Mouse (Mus musculus): ENCODE results near the gene Sult3a1. TPM values are rescaled to one million over a fixed set of nuclear protein-coding genes. Genes with fewer than 3 reads are reported as not detected.
A peak's percentile ranks its signal among the peaks of the same experiment; 100 is the strongest.
"Not testable (repeated sequence)": the region's sequence is repeated elsewhere in the genome, so short reads cannot be mapped to it uniquely, and the experiment has no call there.

Gene Sult3a1
- polyA plus RNA-seq (2015; fragmentation: Nextera tagmentation; extraction: Ambion mirVana) = not detected in 2 replicates

DNA sequence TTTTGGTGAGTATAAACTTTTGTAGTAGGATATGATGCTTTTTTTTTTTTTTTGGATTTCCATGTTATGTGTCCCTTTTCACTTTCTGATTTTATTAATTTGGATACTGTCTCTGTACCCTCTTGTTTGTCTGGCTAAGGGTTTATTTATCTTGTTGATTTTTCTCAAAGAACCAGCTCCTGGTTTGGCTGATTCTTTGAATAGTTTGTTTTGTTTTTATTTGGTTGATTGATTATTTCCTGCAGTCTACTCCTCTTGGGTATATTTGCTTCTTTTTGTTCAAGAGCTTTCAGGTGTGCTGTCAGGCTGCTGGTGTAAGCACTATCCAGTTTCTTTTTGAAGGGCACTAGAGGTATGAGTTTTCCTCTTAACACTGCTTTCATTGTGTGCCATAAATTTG, at the start of gene Sult3a1:
Gene Sult3a1, plus strand, starts transcription at position 301 of the 400 bp plus-strand sequence.
- ATAC-seq = no peak
- H3K9ac ChIP-seq (replicated peaks; ENCODE audit: low read depth, low read length) = no peak within 1 kb of the TSS
- no peaks in the 10 kb centered on the region for H3K9me3 ChIP-seq (ENCODE audit: control insufficient read depth, low read length)
- H3K4me3 ChIP-seq (replicated peaks; ENCODE audit: low read length) = no peak within 1 kb of the TSS
- no peak within 1 kb of the TSS for H3K4me2 ChIP-seq (ENCODE audit: low read length)
- no peaks in the 10 kb centered on the region for H3K36me3 ChIP-seq (ENCODE audit: control insufficient read depth, insufficient read depth)
- no peaks in the 10 kb centered on the region for H3K4me1 ChIP-seq (replicated peaks; ENCODE audit: control insufficient read depth, insufficient read depth, low read length)
- no peaks in the 10 kb centered on the region for H3K27me3 ChIP-seq (replicated peaks; ENCODE audit: control insufficient read depth, insufficient read depth, low read length)
- H3K27ac ChIP-seq (ENCODE audit: low read length) = no peak within 1 kb of the TSS

DNA sequence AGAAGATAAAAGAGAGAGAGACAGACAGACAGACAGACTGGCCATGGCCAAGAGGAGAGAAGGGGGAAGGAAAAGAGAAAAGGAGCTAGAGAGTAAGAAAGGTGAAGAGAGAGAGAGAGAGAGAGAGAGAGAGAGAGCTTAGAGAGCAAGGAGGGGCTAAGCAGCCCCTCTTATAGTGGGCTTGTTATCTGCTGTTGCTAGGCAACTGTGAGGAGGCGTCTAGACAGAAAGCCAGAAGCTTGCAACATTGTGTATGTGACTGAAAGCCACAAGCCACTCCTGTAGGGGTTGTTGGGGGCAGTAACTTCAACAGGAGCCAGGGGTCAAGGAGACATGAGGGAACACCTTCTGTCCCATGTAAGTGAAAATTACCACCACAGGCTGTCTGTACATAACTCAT, 45.7 kb upstream of the Sult3a1 start:
- Histone ChIP-seq H3K4me1 (replicated peaks; ENCODE audit: control insufficient read depth, insufficient read depth, low read length) (no peaks in the 10 kb centered on the region), H3K4me2 (ENCODE audit: low read length) (no peak overlapping the region), H3K36me3 (ENCODE audit: control insufficient read depth, insufficient read depth) (no peaks in the 10 kb centered on the region), H3K27ac (ENCODE audit: low read length) (no peak overlapping the region), H3K9ac (replicated peaks; ENCODE audit: low read depth, low read length) (no peak overlapping the region), H3K27me3 (replicated peaks; ENCODE audit: control insufficient read depth, insufficient read depth, low read length) (no peaks in the 10 kb centered on the region), H3K4me3 (replicated peaks; ENCODE audit: low read length) (no peak overlapping the region), H3K9me3 (ENCODE audit: control insufficient read depth, low read length) (no peaks in the 10 kb centered on the region)
- 11% methylated on average over 1 of the region's 1 CpGs for WGBS
- peak; percentile 70 for ATAC-seq

DNA sequence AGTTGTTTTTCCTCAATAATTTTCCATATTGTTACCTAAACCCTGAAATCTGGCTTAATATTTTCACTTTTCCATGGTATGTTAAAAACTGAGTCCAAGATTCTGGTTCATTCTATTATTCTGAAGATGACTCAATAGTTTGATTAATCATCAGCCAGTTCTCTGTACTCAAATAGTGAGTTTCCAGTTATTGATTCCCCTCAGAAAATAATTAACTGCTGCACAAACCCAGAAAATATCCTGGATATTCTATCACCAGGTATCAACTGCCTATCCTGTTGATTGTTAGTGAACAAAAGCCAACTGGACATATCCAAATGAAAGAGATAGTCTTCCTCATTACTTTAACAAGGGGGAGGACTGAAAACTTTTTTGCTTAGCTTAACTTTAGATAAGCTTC, 43.3 kb upstream of the Sult3a1 start:
- Histone ChIP-seq H3K27ac (ENCODE audit: low read length) (no peak overlapping the region), H3K9me3 (ENCODE audit: control insufficient read depth, low read length) (no peaks in the 10 kb centered on the region), H3K4me2 (ENCODE audit: low read length) (no peak overlapping the region), H3K4me1 (replicated peaks; ENCODE audit: control insufficient read depth, insufficient read depth, low read length) (no peaks in the 10 kb centered on the region), H3K9ac (replicated peaks; ENCODE audit: low read depth, low read length) (no peak overlapping the region), H3K27me3 (replicated peaks; ENCODE audit: control insufficient read depth, insufficient read depth, low read length) (no peaks in the 10 kb centered on the region), H3K4me3 (replicated peaks; ENCODE audit: low read length) (no peak overlapping the region), H3K36me3 (ENCODE audit: control insufficient read depth, insufficient read depth) (no peaks in the 10 kb centered on the region)
- ATAC-seq = no peak

DNA sequence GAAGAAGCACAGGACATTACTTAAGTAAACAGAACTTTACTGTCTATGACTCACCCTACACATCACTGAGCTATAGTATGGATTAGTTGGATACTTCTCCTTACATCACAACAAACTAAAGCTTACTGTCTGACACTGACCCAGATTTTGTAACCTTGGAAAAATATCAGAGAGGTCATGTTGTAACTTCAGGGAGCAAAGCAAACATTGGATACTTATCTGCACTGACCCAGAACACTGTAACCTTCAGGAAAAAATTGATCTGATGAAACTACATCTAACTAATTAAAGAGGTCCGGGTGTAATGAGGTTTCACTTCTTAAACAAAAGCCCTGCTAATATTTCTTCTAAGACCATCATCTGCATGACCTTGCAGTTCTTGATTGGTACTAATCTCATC, 40.6 kb upstream of the Sult3a1 start:
- no peak overlapping the region for H3K9ac ChIP-seq (replicated peaks; ENCODE audit: low read depth, low read length)
- ATAC-seq = no peak
- no peaks in the 10 kb centered on the region for H3K27me3 ChIP-seq (replicated peaks; ENCODE audit: control insufficient read depth, insufficient read depth, low read length)
- WGBS = 54% methylated on average over 1 of the region's 1 CpGs
- no peaks in the 10 kb centered on the region for H3K36me3 ChIP-seq (ENCODE audit: control insufficient read depth, insufficient read depth)
- H3K4me1 ChIP-seq (replicated peaks; ENCODE audit: control insufficient read depth, insufficient read depth, low read length) = no peaks in the 10 kb centered on the region
- H3K4me2 ChIP-seq (ENCODE audit: low read length) = no peak overlapping the region
- no peak overlapping the region for H3K4me3 ChIP-seq (replicated peaks; ENCODE audit: low read length)
- H3K9me3 ChIP-seq (ENCODE audit: control insufficient read depth, low read length) = no peaks in the 10 kb centered on the region
- no peak overlapping the region for H3K27ac ChIP-seq (ENCODE audit: low read length)

DNA sequence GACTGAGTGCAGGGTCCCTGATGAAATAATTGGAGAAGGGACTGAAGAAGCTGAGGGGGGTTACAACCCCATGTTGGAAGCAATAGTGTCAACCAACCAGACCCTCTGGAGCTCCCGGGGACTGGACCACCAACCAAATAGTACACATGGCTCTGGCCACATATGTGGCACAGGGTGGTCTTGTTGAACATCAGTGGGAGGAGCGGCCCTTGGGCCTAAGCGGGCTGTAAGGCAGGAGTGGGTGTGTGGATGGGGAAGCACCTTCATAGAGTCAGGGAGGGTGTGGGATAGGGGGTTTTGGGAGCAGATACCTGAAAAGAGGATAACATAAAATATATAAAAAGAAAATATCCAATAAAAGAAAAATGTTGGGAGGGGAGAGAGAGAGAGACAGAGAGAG, 36.6 kb upstream of the Sult3a1 start:
- Histone ChIP-seq H3K4me1 (replicated peaks; ENCODE audit: control insufficient read depth, insufficient read depth, low read length) (no peaks in the 10 kb centered on the region), H3K27me3 (replicated peaks; ENCODE audit: control insufficient read depth, insufficient read depth, low read length) (no peaks in the 10 kb centered on the region), H3K4me3 (replicated peaks; ENCODE audit: low read length) (no peak overlapping the region), H3K4me2 (ENCODE audit: low read length) (no peak overlapping the region), H3K9me3 (ENCODE audit: control insufficient read depth, low read length) (no peaks in the 10 kb centered on the region), H3K27ac (ENCODE audit: low read length) (no peak overlapping the region), H3K36me3 (ENCODE audit: control insufficient read depth, insufficient read depth) (no peaks in the 10 kb centered on the region), H3K9ac (replicated peaks; ENCODE audit: low read depth, low read length) (no peak overlapping the region)
- 93% methylated on average over 3 of the region's 3 CpGs for WGBS
- no peak for ATAC-seq

DNA sequence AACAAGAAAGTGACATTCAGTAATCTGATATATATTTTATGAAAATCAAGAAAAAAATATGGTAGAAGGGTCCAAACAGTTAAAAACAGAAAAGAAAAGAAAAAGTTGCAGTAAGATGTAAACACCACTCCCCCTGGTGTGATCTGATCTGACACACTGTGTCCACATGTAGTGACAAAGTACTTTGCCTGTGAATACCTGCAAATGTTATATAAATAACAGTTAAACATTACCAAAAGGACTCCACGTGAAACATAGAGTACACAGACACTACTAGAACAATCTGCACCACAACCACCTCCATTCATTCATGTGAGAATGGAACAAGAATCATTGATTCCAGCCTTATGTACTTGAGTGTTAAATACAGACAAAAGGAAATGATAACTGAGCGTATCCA, 8.5 kb downstream of the Sult3a1 start:
- H3K4me2 ChIP-seq (ENCODE audit: low read length) = no peak overlapping the region
- no peak overlapping the region for H3K4me3 ChIP-seq (replicated peaks; ENCODE audit: low read length)
- no peak for ATAC-seq
- no peaks in the 10 kb centered on the region for H3K9me3 ChIP-seq (ENCODE audit: control insufficient read depth, low read length)
- WGBS = 85% methylated on average over 2 of the region's 2 CpGs
- no peak overlapping the region for H3K9ac ChIP-seq (replicated peaks; ENCODE audit: low read depth, low read length)
- no peaks in the 10 kb centered on the region for H3K27me3 ChIP-seq (replicated peaks; ENCODE audit: control insufficient read depth, insufficient read depth, low read length)
- H3K4me1 ChIP-seq (replicated peaks; ENCODE audit: control insufficient read depth, insufficient read depth, low read length) = no peaks in the 10 kb centered on the region
- no peak overlapping the region for H3K27ac ChIP-seq (ENCODE audit: low read length)
- no peaks in the 10 kb centered on the region for H3K36me3 ChIP-seq (ENCODE audit: control insufficient read depth, insufficient read depth)

DNA sequence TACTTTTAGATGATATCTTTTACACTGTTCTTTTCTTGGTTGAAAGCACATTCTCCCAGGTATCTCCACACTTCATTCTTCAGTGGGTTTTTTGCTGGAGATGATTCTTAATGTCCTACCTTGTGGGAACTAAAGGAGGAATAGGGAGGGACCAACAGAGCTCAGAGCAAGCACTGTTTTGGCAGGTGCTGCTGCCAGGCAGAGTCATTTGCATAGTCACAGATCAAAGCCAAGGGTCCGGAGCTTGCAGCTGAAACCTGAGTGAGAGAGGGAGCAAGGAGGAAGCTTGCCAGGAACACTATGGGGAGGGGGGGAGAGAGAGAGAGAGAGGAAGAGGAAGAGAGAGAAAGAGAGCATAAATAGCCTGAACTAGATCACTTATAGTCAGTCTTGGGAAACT, 12.9 kb downstream of the Sult3a1 start:
- Histone ChIP-seq H3K9ac (replicated peaks; ENCODE audit: low read depth, low read length) (no peak overlapping the region), H3K4me1 (replicated peaks; ENCODE audit: control insufficient read depth, insufficient read depth, low read length) (no peaks in the 10 kb centered on the region), H3K4me2 (ENCODE audit: low read length) (no peak overlapping the region), H3K27ac (ENCODE audit: low read length) (no peak overlapping the region), H3K36me3 (ENCODE audit: control insufficient read depth, insufficient read depth) (no peaks in the 10 kb centered on the region), H3K4me3 (replicated peaks; ENCODE audit: low read length) (no peak overlapping the region), H3K9me3 (ENCODE audit: control insufficient read depth, low read length) (no peaks in the 10 kb centered on the region), H3K27me3 (replicated peaks; ENCODE audit: control insufficient read depth, insufficient read depth, low read length) (no peaks in the 10 kb centered on the region)
- ATAC-seq = no peak
- 5% methylated on average over 1 of the region's 1 CpGs for WGBS

DNA sequence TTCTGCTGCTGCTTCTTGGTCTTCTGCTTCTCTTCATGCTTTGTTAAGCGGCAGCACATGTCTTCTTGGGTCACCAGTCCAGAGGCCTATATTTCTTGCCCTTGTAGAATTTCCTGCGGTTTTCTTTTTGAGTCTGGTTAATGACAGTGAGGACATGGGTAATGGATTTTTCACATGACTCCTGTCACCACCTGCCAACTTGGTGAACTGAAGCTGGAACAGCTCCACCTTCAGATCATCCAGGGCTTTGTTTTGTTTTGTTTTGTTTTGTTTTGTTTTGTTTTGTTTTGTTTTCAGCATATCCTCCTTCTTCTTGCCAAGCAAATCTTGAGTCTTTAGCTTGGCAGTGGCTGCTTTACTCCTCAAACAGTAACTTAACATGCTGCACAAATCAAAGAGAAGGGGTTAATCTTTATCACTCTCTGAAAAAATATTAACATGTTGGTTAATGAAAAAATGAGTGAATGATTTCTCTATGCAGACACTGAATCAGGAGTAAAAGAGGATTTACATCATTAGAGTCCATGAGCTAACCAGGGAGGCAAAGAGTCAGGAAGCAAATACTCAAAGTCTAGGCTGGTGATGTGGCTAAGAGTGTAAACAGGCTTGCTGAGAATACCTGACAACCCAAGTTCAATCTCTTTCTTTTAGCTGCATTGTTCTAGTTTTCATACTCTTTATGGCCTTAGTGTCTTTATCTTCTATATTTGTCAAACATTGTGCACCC, 15.3 kb downstream of the Sult3a1 start:
- 91% methylated on average over 2 of the region's 2 CpGs for WGBS
- Histone ChIP-seq H3K4me2 (ENCODE audit: low read length) (no peak overlapping the region), H3K27me3 (replicated peaks; ENCODE audit: control insufficient read depth, insufficient read depth, low read length) (no peaks in the 10 kb centered on the region), H3K36me3 (ENCODE audit: control insufficient read depth, insufficient read depth) (no peaks in the 10 kb centered on the region), H3K4me1 (replicated peaks; ENCODE audit: control insufficient read depth, insufficient read depth, low read length) (no peaks in the 10 kb centered on the region), H3K4me3 (replicated peaks; ENCODE audit: low read length) (no peak overlapping the region), H3K9ac (replicated peaks; ENCODE audit: low read depth, low read length) (no peak overlapping the region), H3K9me3 (ENCODE audit: control insufficient read depth, low read length) (no peaks in the 10 kb centered on the region), H3K27ac (ENCODE audit: low read length) (no peak overlapping the region)
- no peak for ATAC-seq

DNA sequence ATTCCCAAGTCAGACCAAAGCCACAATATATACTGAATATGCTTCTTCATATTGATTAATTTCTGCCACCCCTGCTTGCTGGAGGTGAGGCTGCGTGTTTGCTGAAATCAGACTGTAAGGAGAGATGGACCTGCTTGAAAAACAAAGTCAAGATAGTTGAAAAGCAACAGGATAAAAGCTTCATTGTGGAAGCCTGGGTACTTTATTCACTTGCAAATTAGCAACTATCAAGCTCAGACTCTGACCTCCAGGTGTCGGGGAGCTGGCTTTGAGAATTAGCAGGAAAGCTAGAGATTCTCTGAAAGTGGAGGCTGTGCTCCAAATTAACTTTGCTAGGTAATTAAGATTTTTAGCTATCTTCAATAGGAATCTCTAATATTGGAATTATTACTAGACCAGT, 24.9 kb downstream of the Sult3a1 start:
- WGBS = 87% methylated on average over 2 of the region's 2 CpGs
- H3K36me3 ChIP-seq (ENCODE audit: control insufficient read depth, insufficient read depth); H3K9me3 ChIP-seq (ENCODE audit: control insufficient read depth, low read length): not testable (repeated sequence)

DNA sequence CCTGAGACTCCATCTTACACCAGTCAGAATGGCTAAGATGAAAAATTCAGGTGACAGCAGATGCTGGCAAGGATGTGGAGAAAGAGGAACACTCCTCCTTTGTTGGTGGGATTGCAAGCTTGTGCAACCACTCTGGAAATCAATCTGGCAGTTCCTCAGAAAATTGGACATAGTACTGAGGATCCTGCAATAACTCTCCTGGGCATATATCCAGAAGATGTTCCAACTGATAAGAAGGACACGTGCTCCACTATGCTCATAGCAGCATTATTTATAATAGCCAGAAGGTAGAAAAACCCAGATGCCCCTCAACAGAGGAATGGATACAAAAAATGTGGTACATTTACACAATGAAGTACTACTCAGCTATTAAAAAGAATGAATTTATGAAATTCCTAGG, 44.0 kb downstream of the Sult3a1 start:
- not testable (repeated sequence) for H3K4me2 ChIP-seq (ENCODE audit: low read length); H3K27ac ChIP-seq (ENCODE audit: low read length)
- WGBS = 76% methylated on average over 1 of the region's 1 CpGs

More for the DNA sequence above, 24.9 kb downstream of the Sult3a1 start:
- not testable (repeated sequence) for H3K27ac ChIP-seq (ENCODE audit: low read length); H3K4me2 ChIP-seq (ENCODE audit: low read length); H3K4me1 ChIP-seq (replicated peaks; ENCODE audit: control insufficient read depth, insufficient read depth, low read length); H3K9ac ChIP-seq (replicated peaks; ENCODE audit: low read depth, low read length); H3K4me3 ChIP-seq (replicated peaks; ENCODE audit: low read length); H3K27me3 ChIP-seq (replicated peaks; ENCODE audit: control insufficient read depth, insufficient read depth, low read length); ATAC-seq

More for the DNA sequence above, 44.0 kb downstream of the Sult3a1 start:
- not testable (repeated sequence) for H3K36me3 ChIP-seq (ENCODE audit: control insufficient read depth, insufficient read depth); H3K27me3 ChIP-seq (replicated peaks; ENCODE audit: control insufficient read depth, insufficient read depth, low read length); H3K9ac ChIP-seq (replicated peaks; ENCODE audit: low read depth, low read length); H3K4me1 ChIP-seq (replicated peaks; ENCODE audit: control insufficient read depth, insufficient read depth, low read length); H3K4me3 ChIP-seq (replicated peaks; ENCODE audit: low read length); ATAC-seq; H3K9me3 ChIP-seq (ENCODE audit: control insufficient read depth, low read length)

All from forebrain, embryonic 16.5 days (tissue).